Mouse (Mus musculus): ENCODE results near the gene A530064D06Rik.
A peak's percentile ranks its signal among the peaks of the same experiment; 100 is the strongest.
"Not testable (repeated sequence)": the region's sequence is repeated elsewhere in the genome, so short reads cannot be mapped to it uniquely, and the experiment has no call there.

The A530064D06Rik gene

GRCm38 (mm10) chr17:48167103-48167502, at the start of gene A530064D06Rik:
Gene A530064D06Rik, minus strand, starts transcription at chr17:48167275.
- not testable (repeated sequence) for DNase-seq (ENCODE audit: low read depth, low spot score)

- DNase-seq (ENCODE audit: low read depth, low spot score), result no peak
Measured at GRCm38 (mm10) chr17:48215429-48215828, 48.4 kb upstream of the A530064D06Rik start.

- no peak for DNase-seq (ENCODE audit: low read depth, low spot score)
Measured at GRCm38 (mm10) chr17:48213511-48213910, 46.4 kb upstream of the A530064D06Rik start.

GRCm38 (mm10) chr17:48212596-48212995, 45.5 kb upstream of the A530064D06Rik start:
- DNase-seq (ENCODE audit: low read depth, low spot score), result no peak

GRCm38 (mm10) chr17:48203086-48203485, 36.0 kb upstream of the A530064D06Rik start:
- DNase-seq (ENCODE audit: low read depth, low spot score), result no peak

GRCm38 (mm10) chr17:48192366-48192765, 25.3 kb upstream of the A530064D06Rik start:
- DNase-seq (ENCODE audit: low read depth, low spot score), result no peak

GRCm38 (mm10) chr17:48185252-48185651, 18.2 kb upstream of the A530064D06Rik start:
- DNase-seq (ENCODE audit: low read depth, low spot score), result peak; percentile 2

- no peak for DNase-seq (ENCODE audit: low read depth, low spot score)
Measured at GRCm38 (mm10) chr17:48157382-48158076, 9.5 kb downstream of the A530064D06Rik start.

GRCm38 (mm10) chr17:48146120-48146519, 21.0 kb downstream of the A530064D06Rik start, which contains the start of gene 9830107B12Rik:
Gene 9830107B12Rik, minus strand, starts transcription at chr17:48146268.
- no peak for DNase-seq (ENCODE audit: low read depth, low spot score)

- no peak for DNase-seq (ENCODE audit: low read depth, low spot score)
Measured at GRCm38 (mm10) chr17:48132810-48133209, 34.3 kb downstream of the A530064D06Rik start.

GRCm38 (mm10) chr17:48120456-48120855, 46.6 kb downstream of the A530064D06Rik start:
- no peak for DNase-seq (ENCODE audit: low read depth, low spot score)

- peak; percentile 38 for DNase-seq (ENCODE audit: low read depth, low spot score)
Measured at GRCm38 (mm10) chr17:48119656-48120055, 47.4 kb downstream of the A530064D06Rik start.

- no peak for DNase-seq (ENCODE audit: low read depth, low spot score)
Measured at GRCm38 (mm10) chr17:48118570-48118969, 48.5 kb downstream of the A530064D06Rik start.

- no peak for DNase-seq (ENCODE audit: low read depth, low spot score)
Measured at GRCm38 (mm10) chr17:48110547-48111287, 56.4 kb downstream of the A530064D06Rik start.

- no peak for DNase-seq (ENCODE audit: low read depth, low spot score)
Measured at GRCm38 (mm10) chr17:48108520-48108919, 58.6 kb downstream of the A530064D06Rik start.

GRCm38 (mm10) chr17:48107862-48108261, 59.2 kb downstream of the A530064D06Rik start:
- no peak for DNase-seq (ENCODE audit: low read depth, low spot score)

- no peak for DNase-seq (ENCODE audit: low read depth, low spot score)
Measured at GRCm38 (mm10) chr17:48107333-48107732, 59.7 kb downstream of the A530064D06Rik start.

- DNase-seq (ENCODE audit: low read depth, low spot score), result peak; percentile 77
Measured at GRCm38 (mm10) chr17:48100441-48101417, 66.3 kb downstream of the A530064D06Rik start.

GRCm38 (mm10) chr17:48099312-48099711, 67.8 kb downstream of the A530064D06Rik start:
- no peak for DNase-seq (ENCODE audit: low read depth, low spot score)

All from skeletal muscle tissue, adult 2 months (tissue).